Mouse (Mus musculus): Measurements from ENCODE around the gene Syt6. TPM values are rescaled to one million over a fixed set of nuclear protein-coding genes. Genes with fewer than 3 reads are reported as not detected.

Gene Syt6
- total and polyA plus RNA-seq, 2 experiments from 2014 or later: 10.1 to 32.6 TPM

- H3K27me3 ChIP-seq (ENCODE audit: insufficient read depth, low read length): no peaks in the 10 kb centered on the region
- DNase-seq (ENCODE audit: low spot score) (no peak), ATAC-seq (no peak)
- H3K27ac ChIP-seq: no peak overlapping the region
- H3K9ac ChIP-seq (replicated peaks; ENCODE audit: low read length): no peak overlapping the region
- H3K4me2 ChIP-seq (ENCODE audit: low read depth, low read length): no peak overlapping the region
- peaks cover 8% of the 10 kb centered on the region; the same call in 1 of the 2 replicates for H3K4me1 ChIP-seq (ENCODE audit: insufficient read depth, low read length)
- H3K4me3 ChIP-seq (ENCODE audit: low read length): no peak overlapping the region
- H3K36me3 ChIP-seq (ENCODE audit: insufficient read depth, low read length): no peaks in the 10 kb centered on the region
- no peaks in the 10 kb centered on the region for H3K9me3 ChIP-seq (ENCODE audit: low read length)
- no peak for TF ChIP-seq CTCF (IDR thresholded peaks at IDR 0.05; ENCODE audit: low read depth)
- WGBS: 96% methylated on average over 4 of the region's 4 CpGs
Observed at GRCm38 (mm10) chr3:103626481-103626880, 51.5 kb downstream of the Syt6 start.

GRCm38 (mm10) chr3:103627661-103628060 is 52.6 kb downstream of the Syt6 start:
- Histone ChIP-seq H3K27ac (no peak overlapping the region), H3K4me2 (ENCODE audit: low read depth, low read length) (no peak overlapping the region), H3K36me3 (ENCODE audit: insufficient read depth, low read length) (no peaks in the 10 kb centered on the region), H3K9ac (replicated peaks; ENCODE audit: low read length) (no peak overlapping the region), H3K4me1 (ENCODE audit: insufficient read depth, low read length) (peaks cover 8% of the 10 kb centered on the region; the same call in 1 of the 2 replicates), H3K27me3 (ENCODE audit: insufficient read depth, low read length) (no peaks in the 10 kb centered on the region), H3K4me3 (ENCODE audit: low read length) (no peak overlapping the region), H3K9me3 (ENCODE audit: low read length) (no peaks in the 10 kb centered on the region)
- 92% methylated on average over 3 of the region's 3 CpGs for WGBS
- DNase-seq (ENCODE audit: low spot score): no peak
- no peak for TF ChIP-seq CTCF (IDR thresholded peaks at IDR 0.05; ENCODE audit: low read depth)
- ATAC-seq: no peak

GRCm38 (mm10) chr3:103633124-103633523 is 58.1 kb downstream of the Syt6 start:
- Histone ChIP-seq H3K9me3 (ENCODE audit: low read length) (no peaks in the 10 kb centered on the region), H3K4me1 (ENCODE audit: insufficient read depth, low read length) (no peaks in the 10 kb centered on the region), H3K9ac (replicated peaks; ENCODE audit: low read length) (no peak overlapping the region), H3K36me3 (ENCODE audit: insufficient read depth, low read length) (no peaks in the 10 kb centered on the region), H3K27me3 (ENCODE audit: insufficient read depth, low read length) (no peaks in the 10 kb centered on the region), H3K4me3 (ENCODE audit: low read length) (no peak overlapping the region), H3K27ac (no peak overlapping the region), H3K4me2 (ENCODE audit: low read depth, low read length) (no peak overlapping the region)
- no peak for TF ChIP-seq CTCF (IDR thresholded peaks at IDR 0.05; ENCODE audit: low read depth)
- no peak for DNase-seq (ENCODE audit: low spot score)
- 88% methylated on average over 7 of the region's 7 CpGs for WGBS
- no peak for ATAC-seq

GRCm38 (mm10) chr3:103633831-103634230 is 58.8 kb downstream of the Syt6 start:
- H3K9me3 ChIP-seq (ENCODE audit: low read length): no peaks in the 10 kb centered on the region
- WGBS: 72% methylated on average over 4 of the region's 4 CpGs
- DNase-seq (ENCODE audit: low spot score) (no peak), ATAC-seq (no peak)
- H3K4me1 ChIP-seq (ENCODE audit: insufficient read depth, low read length): no peaks in the 10 kb centered on the region
- H3K4me3 ChIP-seq (ENCODE audit: low read length): no peak overlapping the region
- H3K9ac ChIP-seq (replicated peaks; ENCODE audit: low read length): no peak overlapping the region
- no peaks in the 10 kb centered on the region for H3K36me3 ChIP-seq (ENCODE audit: insufficient read depth, low read length)
- H3K4me2 ChIP-seq (ENCODE audit: low read depth, low read length): no peak overlapping the region
- no peak overlapping the region for H3K27ac ChIP-seq
- no peak for TF ChIP-seq CTCF (IDR thresholded peaks at IDR 0.05; ENCODE audit: low read depth)
- no peaks in the 10 kb centered on the region for H3K27me3 ChIP-seq (ENCODE audit: insufficient read depth, low read length)

GRCm38 (mm10) chr3:103634256-103634655 is 59.2 kb downstream of the Syt6 start:
- no peaks in the 10 kb centered on the region for H3K4me1 ChIP-seq (ENCODE audit: insufficient read depth, low read length)
- 91% methylated on average over 1 of the region's 1 CpGs for WGBS

GRCm38 (mm10) chr3:103637641-103638040 is 62.6 kb downstream of the Syt6 start:
- Histone ChIP-seq H3K27me3 (ENCODE audit: insufficient read depth, low read length) (no peaks in the 10 kb centered on the region), H3K4me2 (ENCODE audit: low read depth, low read length) (no peak overlapping the region), H3K4me1 (ENCODE audit: insufficient read depth, low read length) (no peaks in the 10 kb centered on the region), H3K36me3 (ENCODE audit: insufficient read depth, low read length) (no peaks in the 10 kb centered on the region), H3K27ac (no peak overlapping the region), H3K9ac (replicated peaks; ENCODE audit: low read length) (no peak overlapping the region), H3K4me3 (ENCODE audit: low read length) (no peak overlapping the region), H3K9me3 (ENCODE audit: low read length) (no peaks in the 10 kb centered on the region)
- no peak for DNase-seq (ENCODE audit: low spot score)
- TF ChIP-seq CTCF (IDR thresholded peaks at IDR 0.05; ENCODE audit: low read depth): no peak
- 62% methylated on average over 1 of the region's 1 CpGs for WGBS
- ATAC-seq: no peak

More at GRCm38 (mm10) chr3:103634256-103634655, 59.2 kb downstream of the Syt6 start:
- Histone ChIP-seq H3K4me2 (ENCODE audit: low read depth, low read length) (no peak overlapping the region), H3K27me3 (ENCODE audit: insufficient read depth, low read length) (no peaks in the 10 kb centered on the region), H3K36me3 (ENCODE audit: insufficient read depth, low read length) (no peaks in the 10 kb centered on the region), H3K9ac (replicated peaks; ENCODE audit: low read length) (no peak overlapping the region), H3K4me3 (ENCODE audit: low read length) (no peak overlapping the region), H3K27ac (no peak overlapping the region), H3K9me3 (ENCODE audit: low read length) (no peaks in the 10 kb centered on the region)
- ATAC-seq (no peak), DNase-seq (ENCODE audit: low spot score) (no peak)
- TF ChIP-seq CTCF (IDR thresholded peaks at IDR 0.05; ENCODE audit: low read depth): no peak

- ATAC-seq (no peak), DNase-seq (ENCODE audit: low spot score) (no peak)
- Histone ChIP-seq H3K9ac (replicated peaks; ENCODE audit: low read length) (no peak overlapping the region), H3K27me3 (ENCODE audit: insufficient read depth, low read length) (no peaks in the 10 kb centered on the region), H3K4me1 (ENCODE audit: insufficient read depth, low read length) (no peaks in the 10 kb centered on the region), H3K4me3 (ENCODE audit: low read length) (no peak overlapping the region), H3K36me3 (ENCODE audit: insufficient read depth, low read length) (no peaks in the 10 kb centered on the region), H3K4me2 (ENCODE audit: low read depth, low read length) (no peak overlapping the region), H3K9me3 (ENCODE audit: low read length) (no peaks in the 10 kb centered on the region), H3K27ac (no peak overlapping the region)
- TF ChIP-seq CTCF (IDR thresholded peaks at IDR 0.05; ENCODE audit: low read depth): no peak
- WGBS: 24% methylated on average over 8 of the region's 8 CpGs
Observed at GRCm38 (mm10) chr3:103640226-103640803, 65.3 kb downstream of the Syt6 start.
